Mouse (Mus musculus) kidney, adult 2 months (tissue): ENCODE measurements around the gene Nlrc4.
"Not testable (repeated sequence)": the region's sequence is repeated elsewhere in the genome, so short reads cannot be mapped to it uniquely, and the experiment has no call there.

ENCODE experiments used
- CTCF ChIP-seq: fragments of 200-500 bp; conservative IDR thresholded peaks from 2 replicates; pipeline ENCODE4 v1.5.1; 2011; ENCODE audit warnings: low read depth, mild to moderate bottlenecking, control low read depth, low read length, moderate library complexity, mixed read lengths; ENCODE audit not compliant: insufficient read depth, insufficient read length
- POLR2A ChIP-seq: fragments of 200-500 bp; IDR thresholded peaks from one replicate; pipeline ENCODE4 v1.6.1; 2011; ENCODE audit warnings: low read depth, low read length, control low read depth

DNA sequence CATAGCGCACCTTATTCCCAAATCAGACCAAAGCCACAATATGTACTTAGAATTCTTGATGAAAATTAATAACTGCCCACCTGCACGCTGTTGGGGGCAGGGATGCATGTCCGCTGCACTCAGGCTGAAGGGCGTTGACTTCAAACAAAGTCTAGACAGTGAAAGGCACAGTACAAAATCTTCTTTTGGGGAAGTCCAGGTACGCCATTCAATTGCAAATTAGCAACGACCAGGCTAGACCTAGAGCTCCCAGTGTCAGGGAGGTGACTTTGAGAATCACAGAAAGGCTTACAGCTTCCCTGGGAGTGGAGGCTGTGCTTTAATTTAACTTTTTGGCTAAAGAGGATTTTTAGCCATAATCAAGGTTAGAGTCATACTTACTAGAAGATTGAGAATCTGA is 11.2 kb upstream of the Nlrc4 start:
- TF ChIP-seq CTCF, POLR2A: not testable (repeated sequence)
